Mouse (Mus musculus): ENCODE results near the gene Zfp775.

GRCm38 (mm10) chr6:48596545-48597232, 5.2 kb upstream of the Zfp775 start:
- TF ChIP-seq CTCF (IDR thresholded peaks at IDR 0.05; ENCODE audit: control insufficient read depth, insufficient read depth, insufficient read length) (no peak), MYOG (IDR thresholded peaks at IDR 0.05; ENCODE audit: control insufficient read depth, extremely low read depth, insufficient read length) (no peak), USF1 (IDR thresholded peaks at IDR 0.05; ENCODE audit: low read depth) (no peak), FOSL1 (IDR thresholded peaks at IDR 0.05; ENCODE audit: insufficient read depth, low read length, poor library complexity, severe bottlenecking) (no peak), MYOD1 (IDR thresholded peaks at IDR 0.05; ENCODE audit: control insufficient read depth, insufficient read length, low read depth) (no peak), MAX (IDR thresholded peaks at IDR 0.05) (no peak), CEBPB (IDR thresholded peaks at IDR 0.05; ENCODE audit: low read depth) (no peak)

All from C2C12 (cell line).